Mouse (Mus musculus): ENCODE measurements around the gene Kif23.

Kif23 gene

DNA sequence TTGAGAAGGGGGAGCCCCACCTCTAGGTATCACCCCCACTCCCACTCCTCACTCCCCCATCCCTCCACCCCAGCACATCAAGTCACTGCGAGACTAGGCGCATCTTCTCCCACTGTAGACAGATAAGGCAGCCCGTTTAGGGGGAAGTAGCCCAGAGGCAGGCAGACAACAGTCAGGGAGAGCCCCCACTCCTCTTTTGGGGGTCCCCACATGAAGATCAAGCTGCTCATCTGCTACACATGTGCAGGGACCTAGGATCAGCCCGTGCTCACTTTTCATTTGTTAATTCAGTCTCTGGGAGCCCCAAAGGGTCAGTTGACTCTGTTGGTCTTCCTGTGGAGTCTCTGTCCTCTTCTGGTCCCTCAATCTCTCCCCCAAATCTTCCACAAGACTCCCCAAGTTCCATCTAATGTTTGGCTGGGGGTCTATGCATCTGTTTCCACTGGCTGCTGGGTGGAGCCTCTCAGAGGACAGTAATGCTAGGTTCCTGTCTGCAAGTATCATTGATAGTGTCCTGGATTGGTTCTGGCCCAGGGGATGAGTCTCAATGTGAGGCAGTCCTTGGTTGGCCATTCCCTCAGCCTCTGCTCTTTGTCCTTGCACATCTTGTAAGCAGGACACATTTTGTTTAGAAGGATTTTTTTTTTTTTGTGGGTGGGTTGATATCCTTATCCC, 38.8 kb downstream of the Kif23 start:
- CTCF ChIA-PET: no interaction called here

GRCm38 (mm10) chr9:61906912-61907311, 39.7 kb downstream of the Kif23 start:
- CTCF ChIA-PET: interaction anchor here (0.7 kb wide), 1 partner anchor 783 kb away, joined by 12 read pairs; no protein-coding TSS in a partner anchor

DNA sequence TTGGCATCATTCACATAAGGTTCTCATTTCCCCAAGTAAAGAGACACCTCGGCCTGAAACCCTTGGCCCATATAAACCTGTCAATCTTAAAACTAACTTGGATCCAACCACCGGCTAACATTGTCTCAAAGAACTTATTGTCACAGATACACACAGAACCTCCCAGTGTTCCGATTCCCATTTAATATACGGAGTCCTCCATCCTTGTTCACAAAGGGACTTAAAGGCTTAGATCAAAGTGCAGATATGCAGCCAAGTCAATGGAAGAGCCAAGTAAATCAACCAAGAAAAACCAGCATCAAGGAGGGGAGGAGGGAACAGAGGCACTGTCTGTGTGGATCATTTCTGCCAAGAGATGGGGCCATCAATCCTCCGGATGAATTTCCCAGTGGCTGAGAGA, 41.0 kb downstream of the Kif23 start:
- CTCF ChIA-PET: no interaction called here

DNA sequence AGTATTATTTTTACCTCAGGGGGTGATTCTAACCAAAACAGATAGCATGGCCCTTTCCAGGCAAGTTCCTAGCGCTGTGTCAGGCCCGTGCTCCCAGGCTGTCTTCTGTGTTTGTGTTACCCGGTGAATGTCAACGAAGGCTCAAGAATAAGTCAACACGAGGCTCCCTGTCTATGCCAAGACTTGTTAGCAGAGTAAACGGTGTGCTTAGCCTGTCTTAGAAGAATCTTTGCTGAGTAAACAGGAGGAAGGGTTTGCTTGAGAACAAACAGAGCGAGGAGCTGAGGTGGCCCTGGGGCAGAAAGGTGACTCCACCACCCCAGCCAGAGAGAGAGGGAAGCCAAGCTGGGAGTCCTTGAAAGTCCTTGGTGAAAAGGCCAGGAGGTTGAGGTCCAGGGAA, 42.4 kb downstream of the Kif23 start:
- CTCF ChIA-PET: interaction anchor here (0.5 to 0.9 kb wide), 2 partner anchors 859 to 1000 kb away, joined by 3 to 6 read pairs; no protein-coding TSS in a partner anchor

DNA sequence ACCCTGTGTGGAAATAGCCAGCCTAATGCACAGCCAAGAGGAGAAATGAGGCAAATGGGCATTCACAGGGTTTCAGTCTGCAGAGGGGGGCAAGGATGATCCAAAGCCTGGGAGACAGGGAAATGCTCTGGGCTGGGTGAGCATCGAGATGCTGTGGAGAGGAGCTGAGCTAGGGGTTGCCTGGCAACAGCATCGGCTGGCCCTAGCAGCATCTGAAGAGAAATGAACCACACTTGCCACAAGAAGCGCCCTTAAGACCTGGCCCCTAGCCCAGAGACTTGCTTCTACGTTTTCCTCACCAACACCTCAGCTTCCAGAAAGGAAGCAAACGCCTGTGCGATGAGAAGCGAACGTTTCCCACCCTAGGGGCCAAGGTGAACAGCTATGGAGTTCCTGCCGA, 44.1 kb downstream of the Kif23 start:
- CTCF ChIA-PET: no interaction called here

GRCm38 (mm10) chr9:61901574-61901973, 45.0 kb downstream of the Kif23 start:
- CTCF ChIA-PET: interaction anchor here (0.5 kb wide), 1 partner anchor 895 kb away, joined by 3 read pairs; no protein-coding TSS in a partner anchor

GRCm38 (mm10) chr9:61899804-61900203, 46.8 kb downstream of the Kif23 start:
- CTCF ChIA-PET: no interaction called here

DNA sequence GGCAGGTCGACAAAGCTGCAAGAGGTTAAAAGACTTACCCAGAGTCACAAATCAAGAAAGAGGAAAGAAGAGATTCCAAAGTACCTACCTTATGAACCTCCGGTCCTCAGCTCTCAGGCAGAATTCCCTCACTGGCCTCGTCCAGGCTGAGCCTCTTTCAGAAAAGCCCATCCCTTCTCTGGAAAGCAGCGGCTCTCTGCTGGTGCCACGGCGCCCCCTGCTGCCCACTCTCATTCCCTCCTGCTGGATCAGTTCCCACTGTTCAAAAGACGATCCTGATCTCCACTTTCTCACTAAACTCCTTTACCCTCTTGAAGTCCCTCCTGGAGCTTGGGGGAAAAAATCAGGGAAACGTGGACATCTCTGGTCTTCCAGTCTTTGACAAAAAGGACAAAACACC, 48.2 kb downstream of the Kif23 start:
- CTCF ChIA-PET: interaction anchor here (0.6 to 0.8 kb wide), 3 partner anchors 13 to 1177 kb away, joined by 3 read pairs; no protein-coding TSS in a partner anchor

DNA sequence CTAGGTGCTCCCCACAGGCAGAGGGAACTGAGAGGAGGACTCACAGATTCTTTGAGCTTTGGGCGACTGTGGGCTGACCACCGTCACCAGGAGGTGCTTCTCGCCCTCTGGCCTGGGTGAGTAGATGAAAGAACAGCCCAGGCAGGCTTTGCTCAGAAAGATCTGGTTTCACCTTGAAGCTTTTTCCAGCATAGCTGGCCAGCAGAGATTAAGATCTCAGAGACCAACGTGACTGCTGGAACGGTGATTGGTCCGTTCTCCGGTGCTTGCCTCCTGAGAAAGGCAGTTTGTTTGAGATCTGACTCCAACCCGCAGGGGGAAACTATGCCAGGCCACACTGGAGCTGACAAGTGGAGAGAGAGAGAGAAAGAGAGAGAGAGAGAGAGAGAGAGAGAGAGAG, 51.6 kb downstream of the Kif23 start:
- CTCF ChIA-PET: no interaction called here

- CTCF ChIA-PET: no interaction called here
These were observed 56.7 kb downstream of the Kif23 start for GRCm38 (mm10) chr9:61889855-61890254.

- CTCF ChIA-PET: interaction anchor here (0.7 to 1.1 kb wide), 2 partner anchors 7 to 757 kb away, joined by 3 read pairs; no protein-coding TSS in a partner anchor
These were observed 58.8 kb downstream of the Kif23 start for GRCm38 (mm10) chr9:61887661-61888379.

GRCm38 (mm10) chr9:61885964-61886363, 60.6 kb downstream of the Kif23 start:
- CTCF ChIA-PET: no interaction called here

GRCm38 (mm10) chr9:61884936-61885335, 61.6 kb downstream of the Kif23 start:
- CTCF ChIA-PET: no interaction called here

GRCm38 (mm10) chr9:61884375-61884774, 62.2 kb downstream of the Kif23 start:
- CTCF ChIA-PET: no interaction called here

GRCm38 (mm10) chr9:61882179-61882578, 64.4 kb downstream of the Kif23 start:
- CTCF ChIA-PET: interaction anchor here (0.6 kb wide), 1 partner anchor 878 kb away, joined by 8 read pairs; no protein-coding TSS in a partner anchor

GRCm38 (mm10) chr9:61878889-61879288, 67.7 kb downstream of the Kif23 start:
- CTCF ChIA-PET: no interaction called here

- CTCF ChIA-PET: interaction anchor here (0.6 kb wide), 1 partner anchor 33 kb away, joined by 3 read pairs; no protein-coding TSS in a partner anchor
These were observed 69.0 kb downstream of the Kif23 start for GRCm38 (mm10) chr9:61877373-61878112.

DNA sequence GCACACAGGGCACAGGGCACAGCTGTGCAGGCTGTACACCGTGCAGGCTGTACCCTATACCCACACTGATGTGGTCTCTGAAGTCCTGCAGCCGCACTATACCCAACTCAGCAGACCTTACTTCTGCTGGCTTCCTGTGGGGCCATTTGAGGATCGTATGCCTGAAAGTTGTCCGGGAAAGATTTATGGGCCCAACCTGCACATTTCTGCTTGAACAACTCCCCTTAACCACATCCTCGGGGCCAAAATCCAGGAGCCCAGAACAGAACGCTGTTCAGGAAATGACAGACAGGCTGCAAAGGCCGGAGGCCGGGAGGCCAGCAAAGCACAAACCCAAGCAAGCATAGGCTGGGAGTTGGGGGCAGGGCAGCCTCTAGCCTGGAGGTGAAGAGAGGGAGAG, 73.2 kb downstream of the Kif23 start:
- CTCF ChIA-PET: interaction anchor here (0.7 kb wide), 1 partner anchor 320 kb away, joined by 14 read pairs; no protein-coding TSS in a partner anchor

DNA sequence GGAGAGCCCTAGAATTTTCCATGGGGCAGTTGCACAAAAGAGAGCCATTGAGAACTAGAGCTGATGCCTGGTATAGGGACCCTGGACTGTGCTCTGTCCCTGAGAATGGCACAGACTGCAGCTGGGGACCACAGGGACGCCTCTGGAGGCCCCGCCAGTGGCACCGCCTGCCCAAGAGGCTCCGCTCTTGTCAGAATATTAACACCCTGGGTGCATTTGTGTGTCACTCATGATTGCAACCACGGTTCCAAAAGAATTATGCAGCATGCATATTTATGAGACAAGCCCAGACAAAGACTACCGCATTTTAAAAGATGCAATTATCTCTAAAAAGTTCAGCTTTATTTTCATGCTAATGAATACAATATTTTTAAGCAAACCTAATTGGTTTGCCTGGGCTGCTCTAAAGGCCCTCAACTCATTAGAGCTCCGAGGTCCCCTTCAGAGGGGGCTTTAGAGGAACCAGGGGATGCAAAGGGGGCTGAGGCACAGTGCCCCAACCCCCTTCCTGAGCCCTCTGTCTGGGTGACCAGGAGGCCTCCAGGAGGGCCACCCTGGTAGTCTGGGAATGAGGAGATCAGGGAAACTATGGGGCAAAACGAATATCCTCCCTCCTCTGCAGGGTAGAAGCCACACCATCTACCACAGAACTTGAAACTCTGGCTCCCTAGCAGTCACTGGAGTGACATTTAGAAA, 74.2 kb downstream of the Kif23 start:
- CTCF ChIA-PET: no interaction called here

DNA sequence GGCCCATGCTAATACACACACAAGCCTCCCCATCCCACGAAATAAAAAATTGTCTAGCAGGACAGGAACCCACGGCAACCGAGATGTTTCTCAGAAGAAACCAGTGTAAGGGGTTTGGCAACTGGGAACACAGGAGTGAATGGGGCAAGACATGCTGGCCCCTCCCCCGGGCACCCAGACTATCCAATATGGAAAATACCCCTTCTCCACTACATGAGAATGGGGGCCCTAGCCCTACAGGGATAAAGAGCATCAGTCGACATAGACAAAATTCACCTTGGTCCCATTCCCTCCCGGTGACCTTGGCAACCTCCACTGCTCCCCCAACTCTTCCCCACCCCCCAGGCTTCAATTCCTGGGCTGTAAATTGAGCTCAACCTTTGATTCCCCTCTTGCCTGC, 74.7 kb downstream of the Kif23 start:
- CTCF ChIA-PET: no interaction called here

GRCm38 (mm10) chr9:61867659-61868058, 78.9 kb downstream of the Kif23 start:
- CTCF ChIA-PET: no interaction called here

All from spleen, embryonic (tissue).